Mouse (Mus musculus) forebrain, embryonic 12.5 days (tissue): ENCODE results near the gene Ift81. TPM values are rescaled to one million over a fixed set of nuclear protein-coding genes. Genes with fewer than 3 reads are reported as not detected.

Source experiments
- ATAC-seq: fragments of 200-750 bp; cut with Nextera tagmentation; 2 replicates; pipeline ENCODE4 v1.8.0; 2017; ENCODE audit warnings: moderate TSS enrichment; ENCODE audit not compliant: low FRiP score
- H3K27ac ChIP-seq: fragments of 300-500 bp; sonication (generic); 2 replicates; pipeline ENCODE4 v1.5.1; 2016; ENCODE audit warnings: mild to moderate bottlenecking
- H3K27me3 ChIP-seq: fragments of 300-500 bp; sonication (generic); 2 replicates; pipeline ENCODE4 v1.6.1; 2016; ENCODE audit warnings: mild to moderate bottlenecking
- H3K36me3 ChIP-seq: fragments of 300-500 bp; sonication (generic); replicated peaks from 2 replicates; pipeline ENCODE4 v1.6.1; 2016; ENCODE audit warnings: mild to moderate bottlenecking
- H3K4me1 ChIP-seq: fragments of 300-500 bp; sonication (generic); 2 replicates; pipeline ENCODE4 v1.6.1; 2016
- H3K4me2 ChIP-seq: fragments of 300-500 bp; sonication (generic); 2 replicates; pipeline ENCODE4 v1.6.1; 2016; ENCODE audit warnings: mild to moderate bottlenecking, moderate library complexity
- H3K4me3 ChIP-seq: fragments of 300-500 bp; sonication (generic); replicated peaks from 2 replicates; pipeline ENCODE4 v1.5.1; 2016; ENCODE audit warnings: mild to moderate bottlenecking
- H3K9ac ChIP-seq: fragments of 300-500 bp; sonication (generic); 2 replicates; pipeline ENCODE4 v1.6.1; 2016; ENCODE audit warnings: mild to moderate bottlenecking
- H3K9me3 ChIP-seq: fragments of 300-500 bp; sonication (generic); 2 replicates; pipeline ENCODE4 v1.6.1; 2016
- WGBS: fragments of 180-500 bp; shearing (Covaris S2); methylation state at CpG from one replicate; pipeline ENCODE4 v1.1.7; 2016; 5-methylcytosine and 5-hydroxymethylcytosine counted together
- polyA plus RNA-seq: library from polyadenylated mRNA; unstranded; fragments of >200 nt; fragmentation: Nextera tagmentation; extraction: Ambion mirVana; gene quantifications from 2 replicates; pipeline ENCODE4 v1.2.1, GENCODE M21; 2016

Ift81 gene
- polyA plus RNA-seq, 1 experiment from 2014 or later: 54.7 TPM

DNA sequence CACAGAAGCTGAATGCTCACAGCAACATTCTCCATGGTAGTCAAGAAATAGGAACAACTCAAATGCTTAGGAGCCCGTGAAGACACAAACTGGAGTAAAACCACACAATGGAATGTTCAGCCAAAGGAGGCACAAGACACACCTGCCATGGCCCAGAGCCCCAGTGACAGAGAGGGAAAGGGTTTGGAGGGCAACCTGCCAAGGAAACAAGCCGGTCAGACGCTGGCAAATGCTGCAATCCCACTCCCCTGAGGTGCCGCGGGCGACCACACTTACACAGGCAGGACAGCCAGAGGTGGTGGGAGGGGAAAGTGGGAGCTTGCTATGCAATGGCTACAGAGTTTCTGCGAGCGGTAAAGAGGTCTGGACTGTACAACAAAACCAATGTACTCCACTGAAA lies 80.4 kb downstream of the Ift81 start:
- 89% methylated on average over 8 of the region's 8 CpGs for whole genome bisulfite sequencing

GRCm38 (mm10) chr5:122529913-122530604 lies 84.3 kb downstream of the Ift81 start:
- Histone ChIP-seq H3K4me1 (0 out of 2 replicates have a peak, but pooled peaks cover 12% of the 10 kb centered on the region), H3K4me3 (no peak overlapping the region)
- WGBS: 84% methylated on average over 9 of the region's 9 CpGs

More for the DNA sequence above, 80.4 kb downstream of the Ift81 start:
- Histone ChIP-seq H3K4me3 (no peak overlapping the region), H3K9ac (no peak overlapping the region), H3K9me3 (no peaks in the 10 kb centered on the region), H3K27me3 (no peaks in the 10 kb centered on the region), H3K36me3 (peaks cover 3% of the 10 kb centered on the region; the same call in 1 of the 2 replicates), H3K4me1 (no peaks in the 10 kb centered on the region), H3K4me2 (no peak overlapping the region), H3K27ac (no peak overlapping the region)
- no peak for ATAC-seq

DNA sequence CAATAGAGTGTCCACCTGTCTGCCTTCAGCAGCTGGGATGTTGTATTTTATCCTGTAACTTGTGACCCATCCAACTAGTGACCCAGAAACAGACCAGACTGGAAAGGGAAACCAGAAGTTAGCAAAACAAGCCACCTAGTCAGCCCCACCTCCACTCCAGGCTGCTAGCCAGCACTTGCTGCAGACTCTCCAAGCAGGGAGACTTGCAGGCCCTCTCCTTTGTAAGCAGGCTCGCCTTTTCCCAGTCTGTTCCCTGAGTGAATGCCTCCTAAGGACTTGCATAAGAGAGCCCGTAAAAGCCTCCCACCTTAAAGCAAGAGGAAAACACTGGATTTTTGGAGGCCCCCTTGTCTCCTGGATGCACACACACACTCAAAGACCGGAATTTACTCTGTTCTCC lies 85.0 kb downstream of the Ift81 start:
- Histone ChIP-seq H3K4me3 (no peak overlapping the region), H3K9me3 (no peaks in the 10 kb centered on the region), H3K27me3 (no peaks in the 10 kb centered on the region), H3K36me3 (peaks cover 3% of the 10 kb centered on the region; the same call in 1 of the 2 replicates), H3K4me2 (no peak overlapping the region), H3K27ac (no peak overlapping the region), H3K4me1 (0 out of 2 replicates have a peak, but pooled peaks cover 12% of the 10 kb centered on the region), H3K9ac (no peak overlapping the region)
- ATAC-seq: no peak
- 62% methylated on average over 3 of the region's 3 CpGs for WGBS

More at GRCm38 (mm10) chr5:122529913-122530604, 84.3 kb downstream of the Ift81 start:
- Histone ChIP-seq H3K4me2 (no peak overlapping the region), H3K9me3 (no peaks in the 10 kb centered on the region), H3K27me3 (no peaks in the 10 kb centered on the region), H3K27ac (no peak overlapping the region), H3K9ac (no peak overlapping the region), H3K36me3 (peaks cover 3% of the 10 kb centered on the region; the same call in 1 of the 2 replicates)
- ATAC-seq: no peak

DNA sequence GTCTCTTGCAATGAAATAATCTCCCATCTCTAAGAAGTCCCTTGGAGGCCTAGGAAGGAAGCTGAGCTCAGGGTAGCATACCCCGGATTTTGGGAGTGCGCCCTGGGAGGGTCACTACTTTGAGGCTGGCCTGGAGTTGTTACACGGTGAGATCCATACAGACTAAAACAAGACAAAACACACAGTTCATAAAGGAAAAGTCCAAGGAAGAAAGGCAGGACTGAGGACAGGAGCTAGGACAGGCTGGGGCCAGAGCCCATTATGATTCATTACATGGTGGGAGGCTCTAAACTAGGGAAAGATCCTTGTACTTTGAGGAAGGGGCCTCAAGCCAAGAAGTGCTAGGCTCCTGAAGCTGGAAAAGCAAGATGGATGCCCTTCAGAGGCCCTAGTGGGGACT lies 85.7 kb downstream of the Ift81 start:
- H3K9ac ChIP-seq: no peak overlapping the region
- H3K4me1 ChIP-seq: 0 out of 2 replicates have a peak, but pooled peaks cover 12% of the 10 kb centered on the region
- H3K36me3 ChIP-seq: peaks cover 3% of the 10 kb centered on the region; the same call in 1 of the 2 replicates
- no peak overlapping the region for H3K27ac ChIP-seq
- WGBS: 77% methylated on average over 3 of the region's 3 CpGs
- no peak for ATAC-seq
- H3K4me2 ChIP-seq: no peak overlapping the region
- no peaks in the 10 kb centered on the region for H3K27me3 ChIP-seq
- H3K9me3 ChIP-seq: no peaks in the 10 kb centered on the region
- H3K4me3 ChIP-seq: no peak overlapping the region

DNA sequence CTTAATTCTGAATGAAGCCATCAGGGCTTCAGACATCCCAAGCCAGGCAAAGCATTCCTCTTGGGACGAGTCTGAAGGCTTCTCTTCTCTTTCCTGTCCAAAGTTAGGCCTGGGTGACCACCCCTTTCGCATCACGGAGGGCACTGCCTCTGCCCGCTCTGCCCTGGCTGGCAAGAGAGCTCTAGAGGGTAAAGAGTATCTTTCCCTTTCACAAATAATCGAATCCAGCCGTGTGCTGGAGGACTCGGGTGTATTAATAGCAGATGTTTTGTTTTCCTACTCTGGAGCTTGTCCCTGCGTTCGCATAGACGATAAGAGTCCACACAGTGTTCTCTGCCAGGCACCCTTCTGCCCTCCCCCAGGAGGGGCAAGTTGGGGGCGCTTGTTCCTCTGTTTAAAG lies 86.6 kb downstream of the Ift81 start:
- Histone ChIP-seq H3K9me3 (no peaks in the 10 kb centered on the region), H3K4me1 (0 out of 2 replicates have a peak, but pooled peaks cover 12% of the 10 kb centered on the region), H3K36me3 (peaks cover 3% of the 10 kb centered on the region; the same call in 1 of the 2 replicates), H3K4me2 (no peak overlapping the region), H3K27ac (no peak overlapping the region), H3K9ac (no peak overlapping the region), H3K4me3 (no peak overlapping the region), H3K27me3 (no peaks in the 10 kb centered on the region)
- 68% methylated on average over 11 of the region's 11 CpGs for WGBS
- no peak for ATAC-seq

DNA sequence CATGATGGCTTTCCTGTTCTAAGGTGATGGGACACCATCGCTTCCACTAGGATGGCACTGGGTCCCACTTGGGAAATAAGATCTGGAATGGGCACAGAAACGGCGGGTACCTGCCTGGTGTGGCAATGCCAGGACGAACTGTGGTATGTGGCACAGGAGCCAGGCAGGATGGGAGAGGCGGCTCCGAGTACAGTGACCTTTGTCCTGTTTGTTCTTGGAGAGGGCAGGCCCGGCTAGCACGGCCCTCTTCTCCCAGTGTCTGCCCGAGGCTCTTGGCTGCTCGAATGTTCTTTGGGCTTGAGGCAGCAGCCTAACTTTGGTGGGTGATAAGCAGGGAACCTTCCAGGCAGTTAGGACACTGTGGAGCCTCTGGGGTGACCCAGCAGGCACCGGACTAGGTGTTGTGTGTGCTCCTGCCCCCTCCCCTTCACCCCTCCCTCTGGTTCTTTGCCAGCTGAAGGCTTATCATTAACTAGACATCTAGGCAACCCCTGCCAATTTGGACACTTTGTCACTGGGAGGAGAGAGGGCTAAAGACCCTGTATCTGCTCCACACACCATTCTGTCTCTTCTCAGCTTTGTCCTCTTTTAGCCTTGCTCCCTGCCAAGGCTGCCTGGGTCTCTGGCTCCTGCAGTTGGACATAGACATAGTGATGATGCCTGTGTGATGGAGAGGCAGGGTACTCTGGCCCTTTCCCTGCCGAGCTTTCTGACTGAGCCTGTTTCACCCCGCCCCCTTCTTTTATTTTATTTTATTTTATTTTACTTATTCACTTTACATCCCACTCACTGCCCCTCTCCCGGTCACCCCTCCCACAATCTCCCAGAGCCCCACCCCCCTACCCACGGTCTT lies 87.2 kb downstream of the Ift81 start:
- 0 out of 2 replicates have a peak, but pooled peaks cover 12% of the 10 kb centered on the region for H3K4me1 ChIP-seq
- no peak overlapping the region for H3K9ac ChIP-seq
- H3K4me3 ChIP-seq: no peak overlapping the region
- no peaks in the 10 kb centered on the region for H3K27me3 ChIP-seq
- H3K36me3 ChIP-seq: peaks cover 3% of the 10 kb centered on the region; the same call in 1 of the 2 replicates
- H3K9me3 ChIP-seq: no peaks in the 10 kb centered on the region
- no peak for ATAC-seq
- no peak overlapping the region for H3K27ac ChIP-seq
- no peak overlapping the region for H3K4me2 ChIP-seq
- WGBS: 76% methylated on average over 15 of the region's 15 CpGs

GRCm38 (mm10) chr5:122526405-122526804 lies 87.9 kb downstream of the Ift81 start:
- Histone ChIP-seq H3K4me3 (no peak overlapping the region), H3K36me3 (peaks cover 2% of the 10 kb centered on the region; the same call in 1 of the 2 replicates), H3K27ac (no peak overlapping the region), H3K4me2 (no peak overlapping the region), H3K27me3 (no peaks in the 10 kb centered on the region), H3K9ac (no peak overlapping the region), H3K9me3 (no peaks in the 10 kb centered on the region), H3K4me1 (0 out of 2 replicates have a peak, but pooled peaks cover 12% of the 10 kb centered on the region)
- 95% methylated on average over 9 of the region's 9 CpGs for WGBS
- no peak for ATAC-seq

GRCm38 (mm10) chr5:122525238-122525931 lies 88.9 kb downstream of the Ift81 start:
- no peak overlapping the region for H3K4me3 ChIP-seq
- H3K9ac ChIP-seq: no peak overlapping the region
- peaks cover 12% of the 10 kb centered on the region; the same call in 1 of the 2 replicates for H3K4me1 ChIP-seq
- no peak overlapping the region for H3K27ac ChIP-seq
- no peaks in the 10 kb centered on the region for H3K27me3 ChIP-seq
- no peak overlapping the region for H3K4me2 ChIP-seq
- H3K9me3 ChIP-seq: no peaks in the 10 kb centered on the region
- no peak for ATAC-seq
- H3K36me3 ChIP-seq: no peaks in the 10 kb centered on the region
- 81% methylated on average over 14 of the region's 14 CpGs for WGBS

GRCm38 (mm10) chr5:122524854-122525237 lies 89.5 kb downstream of the Ift81 start:
- H3K27me3 ChIP-seq: no peaks in the 10 kb centered on the region
- no peak for ATAC-seq
- peaks cover 12% of the 10 kb centered on the region; the same call in 1 of the 2 replicates for H3K4me1 ChIP-seq
- H3K27ac ChIP-seq: no peak overlapping the region
- no peak overlapping the region for H3K9ac ChIP-seq
- H3K4me2 ChIP-seq: no peak overlapping the region
- 90% methylated on average over 4 of the region's 4 CpGs for WGBS
- no peaks in the 10 kb centered on the region for H3K36me3 ChIP-seq
- H3K9me3 ChIP-seq: no peaks in the 10 kb centered on the region
- H3K4me3 ChIP-seq: no peak overlapping the region

DNA sequence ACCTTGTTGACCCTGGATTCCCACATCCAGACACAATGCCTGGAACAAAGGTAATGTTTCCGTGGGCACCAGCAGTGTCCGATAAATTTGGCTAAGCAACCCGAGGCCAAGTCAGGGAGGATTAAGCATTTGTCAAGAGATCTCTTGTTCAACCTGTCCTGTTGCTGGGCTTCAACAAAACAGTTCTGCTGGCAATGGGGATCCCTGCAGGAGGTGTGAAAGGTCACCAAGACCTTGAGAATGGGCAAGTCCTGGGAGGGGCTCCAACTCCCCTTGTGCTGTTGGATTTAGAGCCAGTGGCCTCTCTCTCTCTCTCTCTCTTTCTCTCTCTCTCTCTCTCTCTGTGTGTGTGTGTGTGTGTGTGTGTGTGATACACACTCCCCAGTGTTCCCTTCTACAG lies 90.1 kb downstream of the Ift81 start:
- peaks cover 12% of the 10 kb centered on the region; the same call in 1 of the 2 replicates for H3K4me1 ChIP-seq
- no peaks in the 10 kb centered on the region for H3K9me3 ChIP-seq
- WGBS: 64% methylated on average over 3 of the region's 3 CpGs
- H3K27me3 ChIP-seq: no peaks in the 10 kb centered on the region
- no peak overlapping the region for H3K9ac ChIP-seq
- ATAC-seq: no peak
- H3K4me2 ChIP-seq: no peak overlapping the region
- no peak overlapping the region for H3K4me3 ChIP-seq
- H3K36me3 ChIP-seq: no peaks in the 10 kb centered on the region
- no peak overlapping the region for H3K27ac ChIP-seq

DNA sequence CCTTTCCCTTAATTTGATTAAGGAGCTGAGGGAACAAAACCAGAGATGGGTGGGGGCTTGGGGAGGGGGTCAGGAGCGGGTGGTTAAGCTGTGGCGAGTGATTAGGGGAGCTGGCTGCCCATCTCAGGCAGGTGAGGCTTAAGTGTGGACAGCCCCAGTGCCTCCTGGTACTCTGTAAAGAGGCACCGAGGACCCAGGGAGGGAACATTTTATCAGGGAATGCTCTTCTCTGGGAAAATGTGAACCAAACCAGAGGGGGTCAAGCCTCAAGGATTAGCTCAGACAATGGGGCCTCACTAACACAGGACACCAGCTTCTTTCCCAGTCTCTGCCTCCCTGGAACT lies 93.2 kb downstream of the Ift81 start:
- Histone ChIP-seq H3K9me3 (no peaks in the 10 kb centered on the region), H3K27me3 (no peaks in the 10 kb centered on the region), H3K36me3 (no peaks in the 10 kb centered on the region), H3K27ac (no peak overlapping the region), H3K4me1 (peaks cover 4% of the 10 kb centered on the region; the same call in 1 of the 2 replicates), H3K4me2 (no peak overlapping the region), H3K9ac (no peak overlapping the region; the same call in 1 of the 2 replicates), H3K4me3 (no peak overlapping the region)
- WGBS: 24% methylated on average over 3 of the region's 3 CpGs
- no peak for ATAC-seq
